Mouse (Mus musculus): ENCODE measurements at regions not wholly inside any gene's neighbourhood (a gene's known extent, or its start where the extent isn't known, plus 50 kb on each side); places are given as distances from the start of the nearest gene placed in this dataset.

DNA sequence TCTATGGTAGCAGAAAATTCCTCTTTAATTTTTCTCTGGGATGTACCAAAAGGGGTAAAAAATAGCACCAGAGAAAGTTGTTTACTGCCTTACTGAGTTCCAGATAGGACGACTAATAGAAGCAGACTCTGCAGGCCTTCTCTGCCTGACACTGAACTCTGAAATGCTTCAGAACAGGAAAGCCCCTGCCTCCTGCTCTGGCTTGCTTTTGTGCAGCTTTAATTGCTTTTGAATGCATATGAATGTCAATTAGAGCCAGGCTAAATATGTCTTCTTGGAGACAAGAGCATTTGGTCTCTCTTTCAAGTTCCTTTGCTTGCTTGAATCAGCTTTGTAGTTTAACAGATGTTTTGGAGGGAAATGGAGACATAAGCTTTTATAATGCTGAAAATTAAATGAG, 512.5 kb upstream of the Apob start:
- no peak for TF ChIP-seq CTCF (conservative IDR thresholded peaks at IDR 0.05; ENCODE audit: low read length)
- no peak for TF ChIP-seq NANOG (IDR thresholded peaks at IDR 0.05; ENCODE audit: borderline replicate concordance, low read length)
